Mouse (Mus musculus): ENCODE data around the gene Lpgat1.

Lpgat1 gene

DNA sequence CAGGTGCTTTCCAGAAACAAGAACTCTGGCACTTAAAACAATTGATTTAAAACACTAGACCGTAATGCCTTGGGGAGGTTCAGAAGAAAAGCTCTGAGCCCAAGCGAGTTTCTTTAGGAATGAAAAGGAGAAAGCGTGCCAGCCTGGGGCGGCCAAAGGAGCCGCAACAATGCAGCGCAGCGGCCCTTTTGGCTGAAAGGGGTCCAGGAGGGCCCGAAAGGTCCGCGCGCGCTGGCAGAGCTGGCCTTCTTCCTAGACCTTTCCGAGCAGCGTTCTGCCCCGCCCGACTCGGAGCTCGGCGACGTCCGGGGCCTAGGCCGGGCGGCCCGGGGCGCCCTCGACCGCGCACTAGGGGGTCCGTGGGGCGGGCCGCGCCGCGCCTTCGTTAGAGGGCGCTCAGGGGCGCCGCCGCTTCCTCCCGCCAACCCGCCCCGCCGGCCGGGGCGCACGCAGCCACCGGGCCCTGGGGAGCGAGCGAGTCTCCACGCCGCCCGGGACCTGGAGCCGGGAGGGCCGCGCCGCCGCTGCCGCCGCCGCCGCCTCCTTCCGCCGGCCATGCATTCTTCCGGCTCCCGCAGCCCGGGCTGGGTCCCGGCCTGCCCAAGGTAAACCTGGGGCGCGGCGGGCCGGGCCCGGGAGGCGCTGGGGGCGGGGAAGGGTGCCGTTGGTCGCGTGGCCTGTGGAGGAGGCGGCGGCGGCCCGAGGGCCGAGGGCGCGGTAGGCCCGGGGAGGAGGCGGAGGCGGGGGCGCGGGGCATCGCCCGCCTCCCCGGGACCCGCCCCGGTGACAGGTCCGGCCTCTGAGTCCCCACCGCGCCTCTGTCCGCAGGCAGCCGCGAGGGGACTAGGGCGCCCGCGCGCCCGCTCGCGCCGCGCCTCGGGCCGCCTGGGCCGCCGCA is at the start of gene Lpgat1:
Lpgat1 (plus strand) TSS at position 234 of the 898 bp plus-strand sequence.
- peak; percentile 83 for DNase-seq

DNA sequence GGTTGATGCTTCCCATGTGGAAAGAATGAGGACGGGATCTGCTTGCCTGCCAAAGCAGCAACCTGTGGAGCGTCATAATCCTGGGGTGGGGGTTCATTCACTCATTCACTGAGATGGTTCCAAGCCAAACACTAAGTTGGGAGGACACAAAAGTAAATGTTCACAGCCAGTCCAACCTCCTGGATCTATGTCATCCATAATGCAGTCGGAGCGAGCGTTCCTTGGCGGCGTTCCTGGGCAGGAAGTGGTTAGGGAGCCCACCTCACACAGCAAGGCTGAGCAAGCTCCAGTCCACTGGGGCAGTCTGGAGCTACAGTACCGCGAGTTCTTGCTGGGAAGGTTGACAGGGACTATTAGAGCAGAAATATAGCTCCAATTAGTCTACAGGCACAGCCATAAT is 49.6 kb upstream of the Lpgat1 start:
- no peak for DNase-seq

DNA sequence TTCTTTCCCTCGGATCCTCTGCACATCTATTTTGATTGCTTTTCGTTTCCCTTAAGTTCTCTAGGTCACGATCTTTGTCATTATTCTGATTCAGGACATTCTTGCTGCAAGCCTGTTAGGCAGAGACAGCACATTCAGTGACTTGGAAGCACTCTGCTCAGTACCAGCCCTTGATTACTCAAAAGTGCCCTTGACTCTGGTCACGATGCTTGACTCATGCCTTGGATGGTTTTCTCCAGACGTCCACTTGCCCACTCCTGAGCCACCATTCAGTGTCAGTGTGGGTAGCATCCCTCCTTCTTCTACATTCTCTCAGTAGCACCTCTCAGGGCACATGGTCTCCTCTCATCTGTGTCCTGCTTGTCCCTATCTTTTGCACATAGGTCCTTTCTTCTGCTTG is 43.6 kb upstream of the Lpgat1 start:
- DNase-seq = no peak

DNA sequence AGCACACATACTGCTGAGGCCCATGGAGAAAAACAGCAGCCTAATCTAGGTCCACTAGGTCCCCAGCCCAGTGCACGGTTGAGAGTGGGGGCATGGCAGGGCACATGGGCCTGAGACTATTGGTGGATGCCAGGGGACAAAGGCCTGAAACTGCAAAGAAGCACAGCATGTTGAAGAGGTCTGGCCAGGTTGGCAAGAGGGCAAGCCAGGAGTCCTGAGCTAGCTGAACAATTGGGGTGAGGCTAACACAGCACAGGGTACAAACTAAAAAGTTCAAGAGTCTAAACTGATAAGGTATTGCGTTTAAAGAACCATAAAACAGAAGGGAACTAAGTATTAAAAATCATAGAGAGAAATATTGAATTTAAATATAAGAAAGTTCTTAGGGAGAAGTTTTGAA is 36.0 kb upstream of the Lpgat1 start:
- DNase-seq = no peak

DNA sequence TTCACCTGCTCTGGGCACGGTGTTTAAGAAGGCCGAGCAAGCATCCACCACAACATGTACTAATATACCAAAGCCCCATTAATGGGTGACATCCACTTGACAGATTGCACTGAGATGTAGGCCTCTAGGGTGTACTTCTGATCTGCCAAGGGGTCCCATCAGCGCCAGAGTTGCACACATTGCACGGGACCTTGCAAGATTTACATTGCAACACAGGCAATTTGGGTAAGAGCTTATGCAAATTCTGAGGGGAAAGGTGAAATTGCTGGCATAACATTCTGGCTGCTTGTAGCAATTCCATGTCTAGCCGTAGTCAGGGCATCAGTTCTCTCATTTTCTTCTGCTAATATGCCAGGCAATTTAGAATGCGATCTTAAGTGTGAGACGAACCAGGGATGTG is 30.1 kb upstream of the Lpgat1 start:
- peak; percentile 20 for DNase-seq

DNA sequence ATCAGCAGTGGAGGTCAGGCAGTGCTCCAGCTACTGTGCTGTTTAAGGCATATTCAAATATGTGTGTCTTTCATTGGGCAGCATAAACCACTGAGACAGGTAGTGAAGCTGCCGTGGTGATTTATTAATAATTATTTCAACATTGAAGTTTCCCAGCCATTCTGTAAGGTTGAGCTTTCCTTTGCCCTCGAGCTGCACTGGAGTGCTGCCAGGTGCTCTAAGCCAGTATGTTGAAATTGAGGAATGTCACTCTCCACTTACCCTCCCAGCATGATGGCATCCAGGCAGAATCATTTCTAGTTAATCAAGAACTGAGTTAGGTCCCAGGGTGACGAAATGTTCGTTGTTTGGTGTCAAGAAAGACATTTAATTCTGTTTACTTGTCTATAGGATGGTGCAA is 24.4 kb upstream of the Lpgat1 start:
- DNase-seq = peak; percentile 61

DNA sequence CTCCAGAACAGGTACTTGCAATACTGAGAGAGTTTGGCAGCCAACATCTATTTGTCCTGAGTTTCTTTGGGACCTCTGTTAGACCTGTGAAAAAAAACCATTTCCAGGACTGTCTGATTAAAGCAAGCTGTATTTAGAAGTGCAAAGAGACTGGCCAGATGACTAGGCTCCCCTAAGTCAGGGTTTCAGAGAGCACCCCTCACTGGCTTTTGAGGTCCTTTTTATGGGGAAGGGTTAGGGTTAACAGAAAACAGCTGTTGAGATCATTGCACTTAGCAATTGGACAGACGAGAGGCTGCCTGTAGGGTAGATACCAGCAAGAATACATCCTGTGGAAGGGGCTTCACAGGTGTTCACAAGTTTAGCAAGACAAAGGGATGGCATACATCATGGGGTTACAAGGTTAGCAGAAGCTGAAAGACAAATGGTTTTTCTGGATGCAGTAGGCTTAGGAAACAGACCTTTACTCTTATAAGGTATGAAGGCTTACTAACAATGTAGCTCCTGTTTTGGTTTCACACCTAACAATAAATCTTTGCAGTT is 19.3 kb upstream of the Lpgat1 start:
- no peak for DNase-seq

DNA sequence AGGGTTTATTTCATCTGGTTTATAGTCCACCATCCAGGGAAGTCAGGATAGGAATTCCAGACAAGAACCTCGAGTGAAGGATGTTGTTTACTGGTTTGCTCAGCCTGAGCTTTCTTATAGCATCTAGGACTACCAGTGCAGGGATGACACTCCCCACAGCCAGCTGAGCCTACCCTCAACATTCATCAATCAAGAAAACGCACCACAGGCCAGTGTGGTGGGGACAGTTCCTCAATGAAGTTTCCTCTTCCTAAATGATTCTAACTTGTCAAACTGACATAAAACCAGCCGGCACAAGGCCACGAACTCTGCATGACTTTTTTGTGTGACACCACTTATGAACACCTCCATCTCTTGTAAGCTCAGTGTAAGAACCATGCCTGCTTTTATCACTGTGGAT is 13.1 kb upstream of the Lpgat1 start:
- no peak for DNase-seq

DNA sequence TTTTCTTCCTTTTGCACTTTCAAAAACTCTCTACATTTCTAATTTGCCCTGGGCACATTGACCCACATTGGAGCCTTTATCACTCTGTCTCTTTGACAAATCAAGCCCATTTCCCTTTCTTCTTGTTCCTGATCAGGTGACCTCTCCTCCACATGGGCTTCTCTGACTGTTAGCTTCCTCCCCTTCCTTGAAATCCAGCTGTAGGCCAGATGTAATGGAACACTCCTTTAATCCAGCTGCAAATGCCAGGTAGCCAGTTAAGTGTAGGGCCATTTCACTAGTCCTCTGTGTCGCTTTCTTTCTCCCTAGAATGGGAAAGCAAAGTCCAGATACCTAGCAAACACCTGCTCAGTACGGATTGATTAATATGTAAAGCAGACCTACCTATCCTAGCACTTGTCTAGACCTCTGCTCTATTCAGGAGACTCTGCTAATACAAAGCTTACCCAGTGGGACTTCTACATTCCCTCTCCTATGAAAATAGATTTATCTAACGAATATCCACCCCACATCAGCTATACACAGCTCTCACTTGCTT is 11.0 kb upstream of the Lpgat1 start:
- no peak for DNase-seq

DNA sequence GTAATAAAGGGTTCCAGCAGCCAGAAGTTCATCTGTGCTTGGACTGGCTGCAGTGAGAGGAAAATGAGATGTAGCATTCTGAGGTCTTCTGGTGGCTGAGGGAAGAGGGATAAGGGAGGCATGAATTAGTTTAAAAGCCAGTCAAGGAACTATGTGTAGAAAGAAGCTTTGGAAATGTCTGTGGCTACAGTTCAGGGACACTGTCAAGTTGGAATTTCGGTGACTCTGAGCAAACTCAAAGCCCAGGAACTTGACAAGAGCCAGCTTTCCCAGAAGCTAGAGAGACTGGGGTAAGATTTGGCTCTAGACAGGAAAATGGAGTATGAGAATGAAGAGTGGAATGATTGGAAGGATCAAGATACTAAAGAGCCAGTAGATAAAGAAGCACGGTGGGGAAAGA is 7.8 kb upstream of the Lpgat1 start:
- peak; percentile 13 for DNase-seq

DNA sequence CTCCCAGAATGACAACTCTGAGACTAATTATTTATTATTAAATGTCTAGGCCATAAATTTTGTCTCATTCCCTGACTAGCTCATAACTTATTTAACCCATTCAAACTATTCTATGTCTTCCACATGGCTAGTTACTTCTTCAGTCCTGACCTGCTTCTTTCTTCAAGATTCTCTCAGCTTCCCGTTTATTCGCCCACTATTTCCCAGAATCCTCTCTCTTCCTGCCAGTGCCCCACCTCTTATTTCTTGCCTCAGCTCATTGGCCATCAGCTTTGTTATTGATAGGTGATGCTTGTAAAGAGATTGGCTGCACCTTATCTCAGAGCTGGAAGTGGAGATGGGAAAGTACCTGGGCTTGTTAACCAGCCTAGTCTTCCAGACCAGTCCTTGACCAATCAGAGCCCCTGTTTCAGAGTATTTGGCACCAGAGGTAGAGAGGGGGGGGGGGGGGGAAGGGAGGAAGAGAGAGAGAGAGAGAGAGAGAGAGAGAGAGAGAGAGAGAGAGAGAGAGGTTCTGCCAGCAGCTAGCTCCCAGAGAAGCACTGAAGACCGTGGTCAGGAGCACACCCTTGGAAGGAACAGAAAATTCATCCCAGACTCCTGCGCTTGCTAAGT is 5.3 kb upstream of the Lpgat1 start:
- no peak for DNase-seq

DNA sequence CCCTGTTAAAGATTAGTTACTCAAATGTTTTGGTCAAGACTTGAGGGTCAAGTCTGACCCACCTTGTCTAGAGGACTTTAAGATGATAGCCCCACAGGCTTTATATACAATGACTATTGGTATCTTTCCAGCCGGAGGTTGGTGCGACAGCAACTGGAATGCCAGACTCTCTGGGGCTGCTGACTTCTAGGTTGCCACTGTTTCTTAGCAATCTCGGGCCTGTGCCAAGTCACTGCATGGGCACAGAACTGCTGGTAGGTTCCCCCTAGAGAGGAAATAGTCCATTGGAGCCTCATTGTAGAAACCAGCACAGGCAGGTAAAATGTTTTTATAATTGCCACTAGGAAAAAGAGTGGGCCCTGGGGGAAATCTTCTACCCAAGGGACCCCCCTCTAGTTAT is 3.8 kb upstream of the Lpgat1 start:
- DNase-seq = no peak

DNA sequence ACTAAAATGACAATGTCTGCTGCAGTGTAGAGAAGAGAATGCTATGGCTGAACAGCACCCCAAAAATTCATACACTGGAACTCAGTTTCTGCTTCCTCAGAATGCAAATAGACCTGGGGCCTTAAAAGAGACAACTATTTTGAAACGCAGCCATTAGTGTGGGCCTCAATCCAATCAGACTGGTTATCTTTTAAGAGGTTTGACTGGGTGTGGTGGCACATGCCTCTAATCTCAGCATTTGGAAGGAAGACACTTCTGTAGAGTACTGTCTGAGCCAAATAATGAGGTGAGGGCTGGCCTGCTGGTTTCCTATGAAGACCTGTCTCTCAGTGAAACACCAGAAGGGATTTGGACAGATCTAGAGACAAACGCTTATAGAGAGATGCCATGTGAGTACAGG is 2.5 kb upstream of the Lpgat1 start:
- no peak for DNase-seq

DNA sequence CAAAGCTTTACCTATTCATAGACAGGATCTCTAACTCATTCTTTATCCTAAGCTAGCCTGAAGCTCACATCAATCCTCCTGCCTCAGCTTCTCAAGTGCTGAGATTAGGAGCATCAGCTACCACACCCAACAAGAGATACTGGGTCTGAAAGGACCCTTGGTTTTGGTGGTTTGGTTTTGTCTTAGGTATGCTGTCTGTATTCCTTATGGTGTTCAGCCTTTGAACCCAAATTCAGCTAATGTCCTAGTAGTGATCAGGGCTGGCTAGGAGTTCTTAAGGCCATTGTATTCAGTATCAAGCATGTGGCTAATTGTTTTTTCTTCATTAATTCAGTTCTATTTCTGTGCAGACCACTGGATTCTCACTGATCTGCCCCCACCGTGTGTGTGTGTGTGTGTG is 493 bp upstream of the Lpgat1 start:
- DNase-seq = no peak

DNA sequence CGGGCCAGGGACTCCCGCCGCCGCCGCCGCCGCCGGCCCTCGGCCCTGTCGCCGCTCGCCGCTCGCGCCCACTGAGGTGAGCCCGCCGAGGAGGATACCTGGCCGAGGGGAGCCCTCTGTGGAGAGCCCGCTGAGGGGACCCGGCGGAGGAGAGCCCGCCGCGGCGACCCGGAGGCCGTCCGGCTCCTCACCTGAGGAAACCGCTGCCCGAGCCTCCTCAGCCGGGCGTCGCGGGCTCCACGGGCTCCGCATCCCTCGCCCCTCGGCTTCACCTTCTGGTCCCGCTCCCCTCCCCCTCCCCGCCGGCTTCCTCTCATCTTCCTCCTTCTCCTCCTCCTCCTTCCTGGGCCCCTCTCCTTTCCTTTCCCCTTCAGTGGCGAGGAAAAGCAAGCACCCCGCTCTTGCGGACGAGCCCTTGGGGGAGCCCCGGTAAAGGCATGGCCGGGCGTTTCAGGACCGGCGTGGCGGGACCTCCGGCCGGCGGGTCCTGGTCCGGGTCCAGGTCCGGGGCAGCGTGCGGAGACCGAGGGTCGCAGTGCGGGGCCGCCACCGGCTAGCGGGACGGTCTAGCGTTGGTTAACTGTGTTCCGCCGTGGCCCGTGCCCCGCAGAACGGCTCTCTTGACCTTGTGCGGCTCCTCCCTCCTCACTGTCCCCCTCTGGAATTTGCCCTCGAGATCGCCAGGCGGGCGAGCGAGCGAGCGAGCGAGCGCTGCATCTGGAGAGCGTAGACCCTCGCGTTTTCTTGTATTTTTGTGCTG is 1.1 kb downstream of the Lpgat1 start:
- peak; percentile 62 for DNase-seq

DNA sequence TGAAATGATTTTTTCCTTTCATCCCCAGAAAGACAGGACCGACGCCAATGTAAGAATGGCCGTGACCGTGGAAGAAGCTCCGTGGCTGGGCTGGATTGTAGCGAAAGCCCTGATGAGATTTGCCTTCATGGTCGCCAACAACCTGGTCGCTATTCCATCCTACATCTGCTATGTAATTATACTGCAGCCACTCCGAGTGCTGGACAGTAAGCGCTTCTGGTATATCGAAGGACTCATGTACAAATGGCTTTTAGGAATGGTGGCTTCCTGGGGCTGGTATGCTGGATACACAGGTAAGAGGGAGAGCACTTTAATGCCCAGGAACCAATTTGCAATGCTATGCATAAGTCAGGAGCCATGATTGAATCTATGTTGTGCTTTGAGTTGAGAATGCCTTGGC is 1.7 kb downstream of the Lpgat1 start:
- no peak for DNase-seq

DNA sequence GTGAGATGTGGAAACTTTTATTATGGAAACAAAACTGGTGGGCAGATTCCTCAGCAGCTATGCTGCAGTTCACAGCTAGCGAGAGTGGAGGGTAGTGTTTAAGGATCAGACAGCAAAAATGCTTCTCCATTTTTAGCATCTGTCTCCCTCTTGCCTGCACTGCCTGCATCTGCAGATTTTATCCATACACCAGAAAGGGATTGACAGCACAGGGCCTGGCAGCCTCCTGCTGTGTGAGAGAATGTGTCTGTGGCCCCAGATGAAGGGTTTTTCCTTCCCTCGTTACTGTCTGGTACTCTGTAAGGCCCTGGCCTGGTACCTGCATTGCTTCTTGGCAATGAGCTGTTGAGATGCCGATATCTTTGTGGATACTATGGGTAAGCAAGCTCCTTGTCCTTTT is 2.8 kb downstream of the Lpgat1 start:
- DNase-seq = no peak

DNA sequence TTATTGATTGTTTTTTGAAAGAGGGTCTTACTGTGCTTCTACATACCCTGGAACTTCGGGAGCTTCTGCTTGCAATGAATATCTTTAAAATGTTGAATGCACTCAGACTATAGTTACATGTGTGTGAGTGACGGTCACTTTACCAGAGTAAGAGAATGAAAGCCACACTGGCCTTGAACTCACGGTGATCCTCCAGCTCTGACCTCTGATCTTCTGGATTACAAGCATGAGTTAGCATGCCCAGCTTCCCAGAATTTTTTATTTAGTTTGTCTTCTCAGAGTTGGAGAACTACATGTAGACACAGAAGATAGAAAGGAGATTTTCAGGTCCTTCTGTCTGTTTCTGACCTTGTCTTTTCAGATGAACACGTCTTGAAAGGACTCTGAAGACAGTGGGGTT is 5.1 kb downstream of the Lpgat1 start:
- no peak for DNase-seq

DNA sequence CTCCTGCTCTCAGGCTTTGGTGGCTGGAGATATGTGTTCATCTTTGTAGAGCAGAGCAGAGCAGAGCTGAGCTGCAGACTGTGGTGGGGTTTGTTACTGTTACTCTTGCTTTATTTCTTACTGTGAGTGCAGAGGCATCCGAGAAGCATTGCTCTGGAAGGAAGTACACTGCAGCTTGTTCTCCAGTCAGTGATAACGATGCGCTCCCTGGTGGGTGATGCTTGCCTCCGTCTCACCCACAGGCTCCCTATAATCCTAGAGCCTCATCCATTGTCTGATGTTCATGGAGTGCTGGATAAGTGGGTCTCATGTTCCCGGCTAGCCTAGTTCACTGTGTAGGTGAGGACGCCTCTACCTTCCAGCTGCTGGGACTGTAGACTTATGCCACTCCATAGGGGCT is 6.0 kb downstream of the Lpgat1 start:
- DNase-seq = no peak

DNA sequence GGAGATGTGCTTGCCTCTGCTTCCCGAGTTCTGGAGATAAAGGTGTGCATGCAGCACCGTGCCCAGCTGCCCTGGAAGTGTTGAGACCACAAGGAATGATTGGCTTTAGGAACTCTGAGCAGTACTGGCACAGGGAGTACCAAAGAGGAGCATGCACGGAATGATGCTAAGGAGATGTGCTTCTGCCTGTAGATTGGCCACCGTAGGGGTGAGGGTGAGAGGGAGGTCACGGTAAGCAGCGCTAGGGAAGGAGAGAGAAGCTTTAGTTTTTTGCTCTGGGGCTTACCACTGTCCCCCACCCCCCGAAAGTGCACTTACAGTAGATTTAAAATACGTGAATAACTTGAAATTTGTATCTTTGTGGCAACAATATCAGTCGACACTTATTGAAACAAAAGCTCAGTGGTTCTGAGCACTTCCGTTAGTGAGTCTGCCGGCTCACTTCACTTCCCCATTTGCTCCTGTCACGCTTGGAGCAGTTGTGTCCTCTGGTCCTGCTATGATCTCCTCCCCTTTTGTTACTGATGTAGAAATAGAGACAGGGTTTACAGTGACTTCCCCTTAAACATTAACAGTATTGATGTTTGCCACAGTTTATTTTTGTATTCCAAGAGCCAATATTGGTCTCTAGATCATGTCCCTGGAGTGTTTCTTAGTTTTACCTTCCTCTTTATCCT is 6.9 kb downstream of the Lpgat1 start:
- DNase-seq = no peak

DNA sequence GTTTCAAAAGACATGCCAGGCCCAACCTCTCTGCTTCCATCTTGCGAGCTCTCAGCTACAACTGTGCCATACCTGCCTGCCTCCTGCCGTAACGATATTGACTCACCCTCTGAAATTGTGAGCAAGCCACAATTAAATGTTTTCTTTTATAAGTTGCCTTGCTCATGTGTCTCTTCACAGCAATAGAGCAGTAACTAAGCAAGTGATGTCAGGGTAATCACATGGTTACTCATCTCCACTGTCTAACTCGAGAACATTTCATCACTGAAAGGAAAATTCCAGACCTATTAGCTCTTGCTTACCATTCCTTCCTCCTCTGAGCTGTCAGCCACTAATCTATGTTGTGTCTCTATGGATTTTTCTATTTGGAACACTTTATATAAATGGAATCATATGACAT is 15.0 kb downstream of the Lpgat1 start:
- DNase-seq = no peak

DNA sequence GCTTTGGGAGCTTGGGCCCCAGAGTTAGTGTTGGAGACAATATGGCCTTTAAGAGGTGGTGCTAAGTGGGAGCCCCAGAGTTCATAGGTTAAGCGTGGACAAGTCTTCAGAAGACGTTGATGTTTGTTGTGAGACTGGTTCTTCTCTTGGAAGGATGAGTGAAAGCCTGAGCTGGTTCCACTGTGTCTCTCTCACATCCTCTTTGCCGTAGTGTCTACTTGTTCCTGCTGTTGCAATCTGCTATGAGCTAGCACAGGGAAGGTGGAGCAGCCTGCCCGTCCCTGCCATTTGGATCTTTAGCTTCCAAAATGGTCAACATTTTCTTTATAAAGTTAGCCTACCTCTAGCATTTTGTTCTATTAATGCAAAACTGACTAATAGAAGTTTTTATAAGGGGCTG is 16.2 kb downstream of the Lpgat1 start:
- no peak for DNase-seq

DNA sequence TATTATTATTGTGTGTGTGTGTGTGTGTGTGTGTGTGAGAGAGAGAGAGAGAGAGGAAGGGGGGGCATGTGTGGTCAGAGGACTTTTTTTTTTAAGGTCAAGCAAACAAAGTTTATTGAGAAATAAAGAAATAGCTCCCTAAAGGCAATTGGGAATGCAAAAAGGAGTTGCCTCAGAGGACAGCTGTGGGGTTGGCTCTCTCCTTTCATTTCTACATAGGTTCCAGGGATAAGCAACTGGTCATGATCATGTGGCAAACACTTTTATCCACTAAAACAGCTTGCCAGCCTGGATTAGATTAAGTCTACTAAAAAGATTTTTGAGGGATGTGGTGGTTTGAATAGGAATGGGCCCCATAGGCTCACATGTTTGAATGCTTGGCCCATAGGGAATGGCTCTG is 18.8 kb downstream of the Lpgat1 start:
- DNase-seq = no peak

Measured in lung, postnatal 10 days (tissue).